Mouse (Mus musculus): Measurements from ENCODE around the gene 9030612E09Rik.

GRCm38 (mm10) chr10:43221659-43222058 lies 47.2 kb downstream of the 9030612E09Rik start:
- TF ChIP-seq POLR2A (IDR thresholded peaks at IDR 0.05; ENCODE audit: low read depth, low read length) (no peak), CTCF (conservative IDR thresholded peaks at IDR 0.05 in 1 of 2, IDR thresholded peaks at IDR 0.05 in 1 of 2; ENCODE audit: low read depth in 2 of 2, low read length in 2 of 2) (no peak), MAFK (IDR thresholded peaks at IDR 0.05; ENCODE audit: insufficient replicate concordance, low read length) (no peak), RAD21 (IDR thresholded peaks at IDR 0.05; ENCODE audit: low read depth, low read length) (no peak), USF1 (IDR thresholded peaks at IDR 0.05; ENCODE audit: low read depth, low read length) (no peak), EP300 (IDR thresholded peaks at IDR 0.05; ENCODE audit: low read length) (no peak), ETS1 (conservative IDR thresholded peaks at IDR 0.05; ENCODE audit: low read depth, low read length) (no peak), KAT2A (IDR thresholded peaks at IDR 0.05; ENCODE audit: insufficient replicate concordance, low read length) (no peak), NRF1 (IDR thresholded peaks at IDR 0.05; ENCODE audit: low read depth, low read length) (no peak; the same call in 1 of the 2 replicates), JUND (conservative IDR thresholded peaks at IDR 0.05; ENCODE audit: low read depth, low read length) (no peak), MAX (IDR thresholded peaks at IDR 0.05; ENCODE audit: low read length) (no peak)
